Mouse (Mus musculus) brain, embryonic 14.5 days (tissue): ENCODE results near the gene Ccnb2.

Experiments used
- CTCF ChIP-seq: fragments of 200-500 bp; IDR thresholded peaks from 2 replicates; pipeline ENCODE4 v1.5.1; 2012; ENCODE audit warnings: inconsistent platforms, mild to moderate bottlenecking, moderate library complexity, borderline replicate concordance; ENCODE audit not compliant: insufficient read depth, insufficient read length; ENCODE audit errors: extremely low read depth
- POLR2A ChIP-seq: fragments of 200-500 bp; IDR thresholded peaks from 2 replicates; pipeline ENCODE4 v1.6.1; 2012; ENCODE audit warnings: mild to moderate bottlenecking, inconsistent platforms, borderline replicate concordance; ENCODE audit not compliant: poor library complexity, insufficient read depth, insufficient read length, severe bottlenecking; ENCODE audit errors: extremely low read depth

GRCm38 (mm10) chr9:70408791-70409190, 12.6 kb downstream of the Ccnb2 start:
- TF ChIP-seq CTCF (peak; percentile 46; the same call in 1 of the 2 replicates), POLR2A (no peak)
